In genomic region chr2:127722176-127722892, GRCm38 (mm10) we compare ENCODE assay signal across 8 mouse cellular contexts. TPM values are rescaled to one million over a fixed set of nuclear protein-coding genes. Genes with fewer than 3 reads are reported as not detected.
A peak's percentile ranks its signal among the peaks of the same experiment; 100 is the strongest.
DNase-seq lines count a peak whose midpoint lies in the region; ATAC-seq and TF ChIP-seq lines count a peak whose summit lies in the region.

No protein-coding gene starts in this region.

- no peaks in the 10 kb centered on the region for H3K9me3 ChIP-seq in hindbrain, embryonic 15.5 days
- no peaks in the 10 kb centered on the region for H3K9me3 ChIP-seq in lung, embryonic 14.5 days (ENCODE audit: low read depth, low read length)

- peak; percentile 71; the same call in 1 of the 2 replicates for ATAC-seq in hindbrain, embryonic 15.5 days (ENCODE audit: low FRiP score, low read depth)
- peak; percentile 95 for ATAC-seq in lung, embryonic 14.5 days (ENCODE audit: insufficient read depth)
- no peak for ATAC-seq in activated CD4-positive, CD25-positive, alpha-beta regulatory T cell, adult 4 months

- DNase-seq in adrenal gland, adult (ENCODE audit: inconsistent age in 2 of 2, low spot score in 1 of 2), result peak; percentile 75 to 90
- peak; percentile 80 for DNase-seq in cerebellum, adult 11 months
- DNase-seq in frontal cortex, postnatal 36 days (ENCODE audit: low spot score in 2 of 2), result peak; percentile 26 to 45
- peak; percentile 56 to 69 for DNase-seq in layer of hippocampus, postnatal 10 days (ENCODE audit: low spot score in 2 of 2)
- DNase-seq in lung, embryonic 14.5 days, result peak; percentile 98

- H3K9ac ChIP-seq in hindbrain, embryonic 15.5 days, result no peak overlapping the region
- H3K9ac ChIP-seq in lung, embryonic 14.5 days, result no peak overlapping the region

- 55% methylated on average over 7 of the region's 7 CpGs for WGBS in hindbrain, embryonic 15.5 days
- 28% methylated on average over 7 of the region's 7 CpGs for WGBS in lung, embryonic 14.5 days
- 25% methylated on average over 7 of the region's 7 CpGs for WGBS in small intestine, adult 2 months

- TF ChIP-seq CTCF in lung, embryonic 14.5 days (IDR thresholded peaks at IDR 0.05; ENCODE audit: low read depth), result no peak
- no peak for TF ChIP-seq CTCF in small intestine, adult 2 months (IDR thresholded peaks at IDR 0.05; ENCODE audit: extremely low read depth, insufficient read length, insufficient replicate concordance, low read depth, low read length)

- no peak overlapping the region for H3K4me2 ChIP-seq in hindbrain, embryonic 15.5 days
- no peak overlapping the region for H3K4me2 ChIP-seq in lung, embryonic 14.5 days

- H3K4me1 ChIP-seq in hindbrain, embryonic 15.5 days (replicated peaks), result no peaks in the 10 kb centered on the region
- no peaks in the 10 kb centered on the region for H3K4me1 ChIP-seq in lung, embryonic 14.5 days (ENCODE audit: insufficient read depth)
- H3K4me1 ChIP-seq in small intestine, adult 2 months (ENCODE audit: control insufficient read depth, insufficient read depth, insufficient read length, low read length), result peaks cover 48% of the 10 kb centered on the region

- H3K36me3 ChIP-seq in hindbrain, embryonic 15.5 days, result no peaks in the 10 kb centered on the region
- H3K36me3 ChIP-seq in lung, embryonic 14.5 days (ENCODE audit: insufficient read depth), result no peaks in the 10 kb centered on the region
- peaks cover 6% of the 10 kb centered on the region for H3K36me3 ChIP-seq in small intestine, adult 2 months (ENCODE audit: control insufficient read depth, insufficient read depth, low read length)

- H3K4me3 ChIP-seq in hindbrain, embryonic 15.5 days, result no peak overlapping the region
- no peak overlapping the region for H3K4me3 ChIP-seq in lung, embryonic 14.5 days (ENCODE audit: low read depth, low read length)
- H3K4me3 ChIP-seq in small intestine, adult 2 months (ENCODE audit: low read depth, low read length), result no peak overlapping the region

- H3K27me3 ChIP-seq in hindbrain, embryonic 15.5 days, result no peaks in the 10 kb centered on the region
- H3K27me3 ChIP-seq in lung, embryonic 14.5 days (ENCODE audit: insufficient read depth, low read length), result no peaks in the 10 kb centered on the region
- H3K27me3 ChIP-seq in small intestine, adult 2 months (ENCODE audit: control insufficient read depth, insufficient read depth, low read length), result no peaks in the 10 kb centered on the region

- H3K27ac ChIP-seq in hindbrain, embryonic 15.5 days (replicated peaks), result no peak overlapping the region
- H3K27ac ChIP-seq in lung, embryonic 14.5 days (ENCODE audit: low read depth), result peak overlapping the region; percentile 86
- H3K27ac ChIP-seq in small intestine, adult 2 months (ENCODE audit: insufficient read depth, low read depth, low read length), result peak overlapping the region; percentile 91

- TF ChIP-seq POLR2A in small intestine, adult 2 months (IDR thresholded peaks at IDR 0.05; ENCODE audit: low read depth, low read length), result no peak

RNA-seq across cellular contexts. Expression of gene Mall, which starts 7.4 kb away (rescaled TPM):
- polyA plus RNA-seq in hindbrain, embryonic 15.5 days (2015; fragmentation: Nextera tagmentation; extraction: Ambion mirVana), result 1.4 TPM in 2 replicates
- under 1 TPM; 0.53 to 0.54 TPM for total RNA-seq in layer of hippocampus, postnatal 10 days (2021)
- polyA plus RNA-seq in lung, embryonic 14.5 days (2014; fragmentation: Nextera tagmentation; extraction: Ambion mirVana), result 2.3 and 3.5 TPM in 2 replicates
- 231 and 503 TPM in 2 replicates for polyA plus RNA-seq in small intestine, adult 2 months (2012; rRNA removed)
- not detected for polyA plus RNA-seq in activated CD4-positive, CD25-positive, alpha-beta regulatory T cell, adult 4 months (2017; shearing (Covaris generic))

Comparison
In these comparisons a context has a peak if more than half of its experiments do, and no peak if none do; other contexts are left out.
1. DNase-seq: peak in every context shown above with its lines; median percentile 98 in lung, embryonic 14.5 days; 82 in adrenal gland, adult; 80 in cerebellum, adult 11 months; 62 in layer of hippocampus, postnatal 10 days; 36 in frontal cortex, postnatal 36 days.
2. RNA of gene Mall, which starts 7.4 kb away (polyA plus RNA-seq): 231 to 503 TPM in small intestine, adult 2 months; 2.3 to 3.5 TPM in lung, embryonic 14.5 days, 1.4 TPM in hindbrain, embryonic 15.5 days and not detected in activated CD4-positive, CD25-positive, alpha-beta regulatory T cell, adult 4 months; every median in the first group is over 10 times any median in the second.